Mouse (Mus musculus): ENCODE data around the gene Gpr84. TPM values are rescaled to one million over a fixed set of nuclear protein-coding genes. Genes with fewer than 3 reads are reported as not detected.
A peak's percentile ranks its signal among the peaks of the same experiment; 100 is the strongest.

Gpr84 gene
- total RNA-seq, 4 experiments from 2014 or later, result 0.76 to 6.8 (median 2.8) TPM

DNA sequence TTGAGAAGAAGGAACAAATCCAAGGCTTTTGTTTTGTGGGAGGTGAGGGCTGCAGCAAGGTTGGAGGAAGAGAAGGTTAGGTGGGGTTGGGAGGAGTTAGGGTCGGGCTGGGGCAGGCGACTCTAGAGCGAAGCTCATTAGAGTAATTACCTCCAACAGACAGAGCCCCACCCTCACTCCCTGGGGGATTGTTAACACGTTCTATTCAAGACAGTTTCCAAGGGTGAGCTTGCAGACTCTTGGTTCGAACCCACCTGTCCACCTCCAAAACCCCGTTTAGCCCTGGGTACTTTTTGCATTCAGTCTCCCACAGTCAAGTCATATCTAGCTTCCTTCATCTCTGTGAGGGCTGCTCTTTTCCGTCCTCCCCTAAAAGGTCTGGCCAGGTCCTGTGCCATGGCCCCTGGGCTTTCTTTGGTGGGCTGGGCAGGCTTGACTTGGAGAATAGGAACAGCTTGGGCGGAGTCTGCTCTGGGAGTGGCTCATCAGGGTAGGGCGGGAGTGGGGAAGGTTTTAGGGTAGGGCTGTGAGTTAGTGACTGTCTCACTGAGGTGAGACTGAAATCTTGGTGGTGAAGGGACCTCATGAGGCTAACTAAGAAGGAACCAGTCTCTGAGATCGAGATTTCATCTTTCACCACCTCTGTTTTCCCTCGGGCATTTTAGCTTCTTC, 26.7 kb upstream of the Gpr84 start:
- no peak for DNase-seq (ENCODE audit: low spot score in 2 of 2)

DNA sequence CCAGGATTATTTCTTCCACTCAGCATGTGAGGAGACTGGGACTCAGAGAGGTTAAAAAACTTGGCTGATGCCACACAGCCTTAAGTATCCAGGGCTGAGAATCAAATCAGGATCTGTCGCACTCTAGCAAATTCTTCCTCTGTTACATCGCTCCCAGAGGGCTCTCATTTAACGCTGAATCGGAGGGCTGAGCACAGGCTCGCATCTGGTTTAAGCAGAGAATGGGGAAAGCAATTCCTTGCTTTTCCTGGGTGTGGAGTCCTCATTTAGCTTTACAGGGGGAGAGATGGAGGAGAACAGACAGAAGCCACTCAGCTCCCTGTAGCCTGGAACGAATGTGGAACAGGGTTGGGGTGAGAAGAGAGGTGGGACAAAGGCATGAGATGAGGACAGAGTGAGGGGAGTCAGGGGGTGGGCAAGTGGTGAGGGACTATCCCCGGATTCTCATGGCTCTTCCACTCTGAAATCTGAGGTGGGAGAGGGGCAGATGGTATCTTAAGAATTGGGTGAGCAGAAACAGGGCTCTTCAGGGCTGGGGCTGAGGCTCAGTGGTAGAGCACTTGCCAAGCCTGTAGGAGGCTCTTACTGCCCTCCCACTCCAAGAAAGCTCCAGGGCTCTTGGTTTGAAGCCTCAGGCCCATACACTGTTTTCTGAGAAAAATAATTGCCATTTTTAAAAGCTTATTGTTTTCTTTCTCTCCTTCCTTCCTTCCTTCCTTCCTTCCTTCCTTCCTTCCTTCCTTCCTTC, 25.2 kb upstream of the Gpr84 start:
- no peak for DNase-seq (ENCODE audit: low spot score in 2 of 2)

DNA sequence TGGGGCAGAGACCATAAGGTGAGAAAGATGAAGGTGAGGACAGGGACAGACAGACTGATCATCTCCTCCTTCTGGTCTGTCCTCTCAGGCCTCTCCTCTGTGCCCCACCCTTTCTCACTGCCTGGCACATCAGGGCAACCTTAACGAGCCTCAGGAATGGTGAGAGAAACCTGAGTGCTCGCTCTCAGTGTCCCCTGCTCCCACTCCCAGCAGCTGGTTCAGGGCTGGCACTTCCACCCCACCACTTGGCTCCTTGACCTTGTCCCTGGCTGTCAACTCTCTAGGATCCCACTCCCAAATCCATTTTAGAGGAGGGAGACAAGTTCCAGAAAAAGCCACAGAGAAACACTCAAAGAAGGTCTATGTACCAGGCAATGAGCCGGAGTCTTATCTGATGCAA, 24.6 kb upstream of the Gpr84 start:
- no peak for DNase-seq (ENCODE audit: low spot score in 2 of 2)

DNA sequence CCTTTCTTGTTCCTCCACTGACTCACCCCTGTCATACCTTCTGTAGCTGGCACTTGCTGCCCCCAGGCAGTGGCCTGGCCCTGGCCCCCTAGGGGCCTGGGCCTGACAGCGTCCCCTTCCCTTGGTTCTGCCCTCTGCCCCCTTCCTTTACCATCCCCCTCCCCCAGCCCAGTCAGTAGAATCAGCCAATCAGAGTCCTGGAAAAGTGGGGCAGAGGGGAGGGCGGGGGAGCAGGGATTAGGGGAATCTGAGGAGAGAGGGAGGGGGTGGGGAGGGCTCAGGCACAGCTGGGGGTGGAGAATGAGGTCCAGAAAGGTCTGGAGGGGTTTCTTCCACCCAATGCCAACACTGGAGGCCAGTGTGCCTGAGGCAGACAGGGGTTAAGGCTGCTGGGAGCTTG, 23.8 kb upstream of the Gpr84 start:
- no peak for DNase-seq (ENCODE audit: low spot score in 2 of 2)

DNA sequence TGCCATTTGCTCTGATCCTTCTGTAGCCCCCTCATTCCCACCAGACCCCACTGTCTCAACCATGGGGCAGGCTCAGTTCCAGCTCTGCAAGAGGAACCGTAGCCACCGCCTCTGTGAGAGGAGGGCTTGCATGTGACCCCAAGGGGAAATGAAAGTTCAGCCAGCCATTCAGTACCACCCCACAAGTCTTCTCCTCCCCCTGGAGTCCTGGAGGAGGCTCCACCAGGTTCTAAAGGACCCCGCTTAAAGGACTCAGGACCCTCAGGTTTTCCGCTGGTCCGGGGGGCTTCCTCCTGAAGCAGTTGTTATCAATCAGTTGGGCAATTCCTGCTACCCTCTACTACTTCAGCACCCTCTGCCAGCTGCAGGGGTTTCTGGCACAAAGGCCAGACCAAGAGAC, 23.3 kb upstream of the Gpr84 start:
- no peak for DNase-seq (ENCODE audit: low spot score in 2 of 2)

DNA sequence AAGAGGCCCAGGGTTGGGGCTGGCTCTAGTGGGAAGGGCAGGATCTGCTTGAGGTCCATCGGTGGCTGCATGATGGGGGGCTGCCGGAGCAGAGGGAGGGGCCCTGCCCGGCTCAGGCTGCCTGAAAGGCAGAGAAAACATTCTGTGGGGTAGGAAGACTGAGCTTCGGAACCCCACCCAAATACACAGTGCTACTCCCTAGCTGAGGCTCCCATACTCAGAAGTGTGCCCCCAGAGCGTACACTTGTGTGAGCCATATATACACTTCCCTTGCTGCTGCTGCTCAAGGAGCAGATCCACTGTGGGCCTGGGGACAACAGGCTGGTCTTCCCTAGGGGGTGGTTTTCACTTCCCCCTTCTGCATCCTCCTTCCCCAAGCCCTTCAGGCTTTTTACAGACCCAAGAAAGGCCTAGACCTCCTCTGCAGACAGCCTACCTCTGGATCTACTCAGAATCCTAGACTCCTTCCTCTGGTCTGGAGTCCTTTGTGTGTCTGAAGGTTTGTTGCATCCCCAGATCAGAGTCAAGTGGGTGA, 22.7 kb upstream of the Gpr84 start:
- no peak for DNase-seq (ENCODE audit: low spot score in 2 of 2)

DNA sequence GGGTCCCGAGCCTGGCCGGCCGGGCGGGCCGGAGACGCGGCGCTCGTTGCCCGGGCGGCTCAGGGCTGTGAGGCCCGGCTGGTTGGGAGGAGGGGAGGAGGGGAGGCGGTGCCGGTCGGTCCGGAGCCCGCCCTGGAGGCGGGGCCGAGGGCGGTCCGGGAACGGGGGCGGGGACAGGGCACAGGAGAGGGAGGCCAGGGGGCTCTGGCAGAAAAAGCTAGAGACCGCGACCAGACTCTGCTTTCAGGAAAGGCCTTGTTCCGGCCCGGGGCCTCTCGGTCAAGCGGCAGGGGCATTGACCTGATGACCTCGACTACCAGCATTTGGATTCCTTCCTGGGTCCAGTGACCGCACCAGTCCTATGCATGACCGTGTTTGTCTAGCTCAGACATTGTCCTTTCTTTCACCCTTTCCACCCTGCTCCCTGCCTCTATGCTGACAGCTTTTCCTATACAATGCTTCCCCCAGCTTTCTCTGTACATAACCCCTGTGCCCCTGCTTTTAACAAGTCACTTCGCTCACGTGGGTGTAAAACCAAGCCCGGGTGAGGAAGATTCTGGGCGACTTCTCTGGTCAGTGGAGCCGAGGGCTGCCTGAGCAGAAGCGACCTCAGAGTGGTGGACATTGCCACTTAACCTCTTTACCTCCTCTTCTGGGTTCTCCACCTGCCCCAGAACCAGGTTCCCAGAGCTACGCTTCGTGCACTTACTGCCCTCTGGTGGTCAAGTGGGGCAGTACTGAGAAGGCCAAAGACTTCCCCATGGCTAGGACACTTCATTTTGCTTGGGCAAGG, 13.2 kb upstream of the Gpr84 start:
- no peak for DNase-seq (ENCODE audit: low spot score in 2 of 2)

DNA sequence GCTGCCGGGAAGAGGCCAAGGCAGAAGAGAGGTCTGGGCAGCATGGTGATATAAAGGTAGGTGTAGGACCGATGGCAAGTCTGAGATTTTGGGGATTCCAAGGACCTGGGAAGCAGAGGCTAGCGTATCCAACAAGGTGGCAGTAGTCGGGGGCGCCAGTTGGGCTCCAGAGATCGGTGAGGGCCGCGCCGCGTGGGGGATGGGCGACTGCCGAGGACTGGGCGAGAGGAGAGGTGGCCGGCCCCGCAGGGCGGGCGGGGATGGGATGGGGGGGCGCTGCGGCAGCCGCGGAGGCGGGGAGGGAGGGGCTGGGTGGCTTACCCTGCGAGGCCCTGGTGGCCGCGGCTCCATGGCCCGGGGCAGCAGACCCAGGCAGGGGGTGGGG, 12.7 kb upstream of the Gpr84 start:
- no peak for DNase-seq (ENCODE audit: low spot score in 2 of 2)

DNA sequence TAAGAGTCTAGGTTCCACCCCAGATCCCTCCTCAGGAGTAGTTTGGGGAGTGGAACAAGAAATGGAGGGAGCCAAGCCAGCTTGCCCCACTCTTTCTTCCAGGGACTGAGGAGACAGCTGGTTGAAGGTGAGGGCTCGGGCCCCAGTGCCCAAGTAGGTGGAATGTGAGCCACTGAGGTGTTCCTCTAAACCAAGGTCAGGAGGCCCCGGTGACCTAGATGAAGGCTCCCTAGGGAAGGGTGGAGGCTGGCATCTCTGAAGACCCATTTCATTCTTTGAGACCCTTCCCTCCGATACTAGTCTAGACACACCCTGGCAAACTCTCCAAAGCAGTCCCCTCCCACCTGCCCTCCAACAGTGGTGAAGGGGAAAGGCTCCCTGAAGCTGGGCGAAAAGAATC, 12.0 kb upstream of the Gpr84 start:
- DNase-seq (ENCODE audit: low spot score in 2 of 2), result no peak

DNA sequence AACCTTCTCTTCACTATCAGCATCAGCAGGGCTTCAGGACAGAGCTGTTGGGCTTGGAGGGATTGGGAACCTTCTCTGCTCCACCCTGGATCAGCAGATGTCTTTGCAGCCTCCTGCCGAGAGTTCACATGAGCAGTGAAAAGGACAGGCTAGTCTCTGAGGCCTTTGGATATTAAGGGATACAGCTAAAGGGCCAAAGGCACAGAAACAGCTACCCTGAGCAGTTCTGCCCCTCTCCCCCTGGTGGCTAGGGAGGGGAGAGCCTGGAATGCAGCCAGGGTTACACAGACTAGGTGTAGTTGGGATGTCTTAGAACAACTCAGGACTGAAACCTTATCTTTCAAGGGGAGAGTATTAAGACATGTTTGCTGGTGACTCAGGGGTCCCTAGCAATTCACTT, 10.7 kb upstream of the Gpr84 start:
- no peak for DNase-seq (ENCODE audit: low spot score in 2 of 2)

DNA sequence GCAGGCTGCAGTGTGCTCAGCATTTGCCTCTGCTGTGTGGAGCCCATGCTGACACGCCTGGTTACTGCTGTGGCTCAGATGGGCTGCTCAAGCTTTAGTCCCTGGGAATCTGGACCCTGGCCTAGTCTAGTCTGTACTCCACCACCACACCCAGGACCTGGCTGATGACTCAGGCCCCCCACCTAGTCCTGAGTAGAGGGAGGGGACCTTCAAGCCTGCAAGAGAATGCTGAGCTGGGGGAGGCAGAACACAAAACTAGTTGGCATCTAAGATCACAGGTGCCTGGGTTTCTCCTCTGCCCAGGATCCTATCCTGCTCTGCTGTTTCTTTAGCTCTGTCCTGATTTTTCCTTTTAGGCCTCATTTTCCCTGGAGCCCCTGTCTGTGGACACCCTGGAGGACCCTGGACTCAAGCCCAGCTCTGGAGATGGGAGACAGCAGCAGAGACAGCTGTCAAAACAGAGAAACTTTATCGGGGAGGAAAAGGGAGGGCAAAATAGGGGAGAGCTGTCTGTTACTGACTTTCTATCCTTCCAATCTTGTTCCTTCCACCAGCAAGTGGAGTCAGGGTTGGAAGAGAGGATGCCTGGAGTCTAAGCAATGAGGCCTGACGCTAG, 7.9 kb upstream of the Gpr84 start:
- DNase-seq (ENCODE audit: low spot score in 2 of 2), result no peak

DNA sequence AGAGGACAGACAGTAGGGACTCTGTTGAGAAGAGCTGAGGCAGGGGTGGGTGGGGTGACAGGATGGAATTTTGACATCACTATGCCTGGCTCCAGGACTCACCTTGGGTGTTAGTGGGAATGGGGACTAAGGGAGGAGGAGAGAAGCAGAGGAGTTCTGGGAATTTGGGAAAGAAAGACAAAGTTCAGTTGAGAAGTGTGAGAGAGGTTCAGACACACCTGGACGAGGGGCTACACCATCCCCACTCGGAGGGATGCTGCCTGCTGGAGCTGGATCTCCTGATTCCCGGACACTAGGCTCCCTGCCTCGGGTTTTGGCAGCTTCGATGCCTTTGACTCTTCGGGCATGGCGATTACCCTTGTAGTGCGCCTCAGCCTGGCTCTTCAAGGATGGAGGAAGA, 7.3 kb upstream of the Gpr84 start:
- no peak for DNase-seq (ENCODE audit: low spot score in 2 of 2)

DNA sequence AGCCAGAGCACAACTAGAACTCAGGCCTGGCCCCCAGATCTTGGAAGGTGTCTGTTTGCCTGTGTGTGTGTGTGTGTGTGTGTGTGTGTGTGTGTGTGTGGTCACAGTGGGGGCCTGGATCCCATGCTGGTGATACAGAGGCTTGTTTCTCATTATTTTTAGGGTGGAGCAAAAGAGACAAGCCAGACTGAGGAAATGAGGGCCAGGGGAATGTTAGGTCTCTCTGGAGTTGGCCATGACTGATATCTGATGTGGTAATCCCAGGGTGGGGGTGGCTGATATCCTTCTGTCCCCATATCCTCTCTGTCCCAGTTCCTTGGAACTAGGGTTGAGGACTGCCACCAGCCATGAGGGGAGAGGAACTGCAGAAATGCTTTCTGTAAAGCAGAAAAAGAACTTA, 6.7 kb upstream of the Gpr84 start:
- no peak for DNase-seq (ENCODE audit: low spot score in 2 of 2)

DNA sequence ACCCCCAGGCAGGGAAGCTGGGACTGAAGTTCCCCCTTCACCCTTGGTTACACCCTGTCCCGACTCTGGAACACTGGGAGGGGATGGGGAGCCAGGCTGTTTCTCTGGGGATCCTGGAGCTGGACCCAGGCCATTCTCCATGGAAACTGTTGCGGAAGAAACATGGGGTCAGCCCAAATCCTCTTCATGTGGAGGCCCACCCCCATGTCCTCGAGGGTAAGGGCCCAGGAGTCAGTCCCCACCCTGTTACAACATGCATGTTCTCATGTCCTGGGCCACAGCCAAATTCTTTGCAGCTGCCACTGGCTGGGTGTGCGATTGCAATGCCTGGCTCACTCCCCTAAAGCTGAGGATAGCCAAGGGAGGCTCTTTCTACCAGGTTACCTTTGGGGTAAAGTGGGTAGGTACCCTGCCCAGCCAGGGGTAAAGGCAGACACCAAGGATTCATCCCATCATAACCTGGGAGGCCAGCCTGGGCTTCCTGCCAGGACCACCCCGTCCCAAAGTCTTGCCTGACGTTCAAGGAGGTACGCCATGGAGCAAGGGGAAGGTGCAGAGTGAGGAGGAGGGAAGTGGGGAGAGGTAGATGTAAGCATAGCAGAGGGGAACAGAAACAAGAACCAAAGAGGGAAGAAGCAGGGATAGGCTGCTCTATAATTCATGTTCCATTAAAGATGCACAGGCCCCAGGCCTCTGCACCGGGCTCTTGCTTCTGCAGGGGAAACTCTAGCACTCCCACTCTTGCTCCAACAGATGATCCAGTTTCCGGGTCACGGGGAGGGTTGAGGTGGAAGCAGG, 5.8 kb upstream of the Gpr84 start:
- DNase-seq (ENCODE audit: low spot score in 2 of 2), result no peak

DNA sequence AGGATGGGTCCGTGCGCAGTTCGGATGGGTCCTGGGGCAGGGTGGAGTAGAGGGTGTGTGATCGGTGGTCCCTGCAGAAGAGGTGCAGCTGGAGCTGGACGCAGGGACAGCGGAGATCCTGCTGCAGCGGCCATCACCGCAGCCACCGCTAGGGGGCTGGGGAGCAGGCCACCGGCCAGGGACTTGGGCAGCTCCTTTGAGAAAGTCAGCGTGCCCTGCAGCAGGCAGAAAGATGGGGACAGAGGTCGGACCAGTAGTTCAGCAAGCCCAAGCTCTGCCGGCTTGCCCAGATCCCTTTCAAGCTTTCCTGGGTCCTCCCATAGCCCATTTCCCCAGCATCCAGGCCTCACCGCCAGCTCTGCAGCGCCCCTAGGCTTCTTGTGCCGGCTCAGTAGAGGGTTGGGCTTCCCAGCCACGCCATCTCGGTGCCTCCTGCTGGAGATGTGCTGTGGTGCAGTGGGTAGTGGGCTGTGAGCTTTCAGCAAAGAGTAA, 4.6 kb upstream of the Gpr84 start:
- DNase-seq (ENCODE audit: low spot score in 2 of 2), result peak in 1 of 2 experiments; percentile 40

DNA sequence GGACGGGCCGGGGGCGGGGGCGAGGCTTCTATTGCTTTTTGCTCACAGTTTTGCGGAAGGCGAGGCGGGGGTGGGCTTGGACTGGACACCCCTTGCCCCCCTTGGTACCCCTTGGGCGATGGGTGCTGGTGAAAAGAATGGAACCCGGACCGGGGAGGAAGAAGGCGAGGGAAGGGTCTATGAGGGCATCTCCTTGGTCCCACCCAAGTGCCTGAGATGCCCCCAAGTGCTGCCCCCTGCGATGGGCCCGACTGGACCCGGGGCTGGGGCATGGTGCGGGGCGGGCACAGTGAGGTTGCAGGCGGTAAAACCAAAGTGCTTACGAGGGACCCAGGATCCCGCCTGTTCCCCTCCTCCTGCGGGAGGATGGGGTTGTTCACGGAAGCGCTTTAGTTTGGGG, 3.8 kb upstream of the Gpr84 start:
- DNase-seq (ENCODE audit: low spot score in 2 of 2), result peak in 1 of 2 experiments; percentile 13

DNA sequence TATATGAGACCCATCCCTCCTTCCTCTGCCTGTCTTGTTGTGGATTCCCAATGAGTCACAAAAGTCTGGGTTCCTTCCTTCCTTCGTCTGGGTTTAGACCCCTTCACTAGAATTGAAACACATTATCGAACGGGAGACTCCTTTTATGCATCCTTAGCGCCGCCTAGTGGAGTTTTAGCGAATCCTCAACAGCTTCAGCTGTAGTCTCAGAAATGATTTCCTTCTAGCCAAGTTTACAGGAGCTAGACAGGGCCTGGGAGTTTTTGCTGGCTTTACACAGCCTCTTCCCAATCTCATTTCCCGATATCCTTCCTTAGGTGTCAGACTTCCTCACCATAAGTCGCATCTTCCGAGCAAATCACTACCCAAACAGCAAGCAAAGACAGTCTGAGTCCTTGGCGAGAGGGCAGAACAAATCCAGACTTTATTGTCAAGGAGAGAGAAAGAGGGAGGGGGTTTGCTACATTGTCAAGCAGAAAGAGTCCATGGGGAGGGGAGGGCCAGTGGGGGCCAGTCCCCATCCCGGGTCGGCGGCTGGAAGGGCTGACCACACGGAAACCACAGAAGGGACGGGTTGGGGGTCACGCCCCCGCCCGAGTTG, 3.2 kb upstream of the Gpr84 start:
- peak in 1 of 2 experiments; percentile 35 for DNase-seq (ENCODE audit: low spot score in 2 of 2)

DNA sequence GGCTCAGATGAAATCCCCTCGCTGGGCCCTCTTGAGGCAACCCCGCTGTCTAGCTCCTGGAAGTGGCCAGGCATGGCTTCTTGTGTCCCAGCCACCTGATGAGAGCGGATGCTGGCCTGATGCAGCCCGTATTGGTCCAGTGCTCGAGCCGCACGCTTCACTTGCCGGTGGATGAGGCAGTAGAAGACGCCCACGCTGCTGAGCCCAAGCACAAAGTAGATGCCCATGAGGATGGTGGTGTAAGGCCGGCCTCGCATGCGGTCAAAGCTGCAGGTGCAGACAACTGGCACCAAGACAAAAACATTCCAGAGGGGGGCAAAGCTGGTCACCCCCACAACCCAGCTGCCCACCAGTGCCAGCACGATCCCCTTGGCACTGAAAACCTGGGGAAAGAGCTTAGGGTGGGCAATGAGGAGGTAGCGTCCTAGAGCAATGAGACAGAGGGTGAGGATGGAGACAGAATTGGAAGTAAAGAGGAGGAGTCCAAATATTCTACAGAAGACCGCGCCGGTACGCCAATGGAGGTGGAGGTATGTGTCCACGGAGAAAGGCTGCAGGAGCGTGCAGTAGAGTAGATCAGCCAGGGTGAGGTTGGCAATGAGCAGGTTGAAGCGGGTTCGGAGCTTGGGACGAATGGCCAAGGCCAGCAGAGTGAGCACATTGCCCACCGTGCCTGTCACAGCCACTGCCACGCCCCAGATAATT, 1.4 kb downstream of the Gpr84 start:
- no peak for DNase-seq (ENCODE audit: low spot score in 2 of 2)

DNA sequence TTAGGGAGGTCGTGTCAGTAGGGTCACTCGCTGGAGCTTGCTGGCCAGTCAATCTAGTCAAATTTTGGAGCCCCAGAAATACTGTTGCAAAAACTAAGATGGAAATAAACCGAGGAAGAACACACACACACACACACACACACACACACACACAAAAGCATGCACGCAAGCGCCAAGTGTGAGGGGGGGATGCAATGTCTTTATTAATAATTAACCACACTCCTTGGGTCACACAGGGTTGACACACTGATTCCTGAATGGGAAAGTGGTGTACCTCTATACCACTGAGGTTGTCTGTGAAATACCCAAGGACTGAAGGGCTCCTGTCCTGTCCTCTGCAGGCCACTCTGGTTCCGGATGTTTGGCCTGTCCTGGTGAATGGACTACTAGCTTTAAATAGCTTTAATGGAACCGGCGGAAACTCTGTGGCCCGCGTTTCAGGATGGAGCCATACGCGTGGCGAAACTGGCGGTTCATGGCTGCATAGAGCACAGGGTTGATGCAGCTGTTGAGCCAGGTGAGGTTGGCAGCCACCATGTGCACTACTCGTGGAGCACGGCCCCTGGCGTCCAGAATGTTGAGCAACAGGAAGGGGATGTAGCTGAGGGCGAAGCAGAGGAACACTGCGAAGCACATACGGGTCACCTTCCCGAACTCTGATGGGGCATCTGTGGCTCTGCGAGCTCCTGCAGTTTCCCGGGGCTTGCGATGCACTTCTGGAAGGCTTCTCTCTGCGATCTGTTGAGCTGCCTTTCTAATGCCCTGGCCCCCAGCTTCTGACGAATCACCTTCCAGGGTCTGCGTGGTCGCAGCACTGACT, 2.1 kb downstream of the Gpr84 start:
- no peak for DNase-seq (ENCODE audit: low spot score in 2 of 2)

All from left cerebral cortex, adult 8-10 months (tissue).